Mouse (Mus musculus) embryonic facial prominence, embryonic 12.5 days (tissue): ENCODE measurements around the gene Acot7. TPM values are rescaled to one million over a fixed set of nuclear protein-coding genes. Genes with fewer than 3 reads are reported as not detected.

Experiments
- ATAC-seq: fragments of 200-750 bp; cut with Nextera tagmentation; 2 replicates; pipeline ENCODE4 v1.8.0; 2017; ENCODE audit not compliant: insufficient number of reproducible peaks, insufficient read depth, low FRiP score, low TSS enrichment
- H3K27ac ChIP-seq: fragments of 300-500 bp; sonication (generic); 2 replicates; pipeline ENCODE4 v1.5.1; 2016; ENCODE audit warnings: mild to moderate bottlenecking
- H3K27me3 ChIP-seq: fragments of 300-500 bp; sonication (generic); 2 replicates; pipeline ENCODE4 v1.6.1; 2016; ENCODE audit warnings: mild to moderate bottlenecking, moderate library complexity
- H3K36me3 ChIP-seq: fragments of 300-500 bp; sonication (generic); 2 replicates; pipeline ENCODE4 v1.6.1; 2016; ENCODE audit warnings: mild to moderate bottlenecking
- H3K4me1 ChIP-seq: fragments of 300-500 bp; sonication (generic); 2 replicates; pipeline ENCODE4 v1.6.1; 2016
- H3K4me2 ChIP-seq: fragments of 300-500 bp; sonication (generic); replicated peaks from 2 replicates; pipeline ENCODE4 v1.6.1; 2016; ENCODE audit warnings: mild to moderate bottlenecking, moderate library complexity
- H3K4me3 ChIP-seq: fragments of 300-500 bp; sonication (generic); 2 replicates; pipeline ENCODE4 v1.5.1; 2016; ENCODE audit warnings: mild to moderate bottlenecking
- H3K9ac ChIP-seq: fragments of 300-500 bp; sonication (generic); 2 replicates; pipeline ENCODE4 v1.6.1; 2016; ENCODE audit warnings: mild to moderate bottlenecking, moderate library complexity
- H3K9me3 ChIP-seq: fragments of 300-500 bp; sonication (generic); 2 replicates; pipeline ENCODE4 v1.6.1; 2016; ENCODE audit warnings: mild to moderate bottlenecking, moderate library complexity
- WGBS: fragments of 180-500 bp; shearing (Covaris S2); methylation state at CpG from one replicate; pipeline ENCODE4 v1.1.7; 2016; 5-methylcytosine and 5-hydroxymethylcytosine counted together
- polyA plus RNA-seq: library from polyadenylated mRNA; unstranded; fragments of >200 nt; fragmentation: Nextera tagmentation; extraction: Ambion mirVana; gene quantifications from 2 replicates; pipeline ENCODE4 v1.2.1, GENCODE M21; 2016

The Acot7 gene
- polyA plus RNA-seq, 1 experiment from 2014 or later, result 57.9 TPM

DNA sequence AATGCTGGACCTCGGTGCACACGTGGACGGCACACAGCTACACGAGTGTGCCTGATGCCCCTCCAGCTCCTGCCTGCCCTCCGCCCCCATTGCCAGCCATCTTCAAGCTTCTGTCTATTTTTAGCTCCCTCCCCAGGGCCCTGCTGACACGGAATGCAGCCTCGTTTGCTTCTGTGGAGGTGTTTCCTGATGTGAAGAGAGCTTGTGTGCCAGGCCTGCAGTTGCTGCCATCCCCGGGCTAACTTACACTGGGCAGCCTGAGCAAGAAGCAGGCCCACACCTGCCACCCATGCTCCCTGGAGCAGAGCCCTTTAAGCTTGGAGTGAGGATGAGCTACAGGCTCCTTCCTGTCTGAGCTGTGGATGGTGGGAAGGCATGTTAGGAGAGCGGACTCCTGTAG, 84.3 kb downstream of the Acot7 start:
- no peak overlapping the region for H3K27ac ChIP-seq
- H3K27me3 ChIP-seq, result no peaks in the 10 kb centered on the region
- no peak overlapping the region for H3K4me2 ChIP-seq
- no peaks in the 10 kb centered on the region for H3K9me3 ChIP-seq
- no peak for ATAC-seq
- no peaks in the 10 kb centered on the region for H3K36me3 ChIP-seq
- peaks cover 34% of the 10 kb centered on the region for H3K4me1 ChIP-seq
- 56% methylated on average over 9 of the region's 9 CpGs for WGBS
- no peak overlapping the region for H3K4me3 ChIP-seq
- no peak overlapping the region for H3K9ac ChIP-seq

GRCm38 (mm10) chr4:152263089-152263488, 85.2 kb downstream of the Acot7 start:
- Histone ChIP-seq H3K4me3 (no peak overlapping the region), H3K27me3 (no peaks in the 10 kb centered on the region), H3K4me2 (no peak overlapping the region), H3K36me3 (no peaks in the 10 kb centered on the region), H3K4me1 (peaks cover 34% of the 10 kb centered on the region), H3K9me3 (no peaks in the 10 kb centered on the region), H3K9ac (no peak overlapping the region), H3K27ac (no peak overlapping the region)
- ATAC-seq, result no peak
- 54% methylated on average over 9 of the region's 9 CpGs for WGBS

- Histone ChIP-seq H3K4me2 (0 out of 2 replicates have a peak overlapping the region, but pooled peaks have one; percentile 5), H3K4me3 (no peak overlapping the region), H3K9me3 (no peaks in the 10 kb centered on the region), H3K9ac (no peak overlapping the region), H3K27me3 (no peaks in the 10 kb centered on the region), H3K36me3 (no peaks in the 10 kb centered on the region), H3K4me1 (peaks cover 34% of the 10 kb centered on the region), H3K27ac (no peak overlapping the region)
- 21% methylated on average over 10 of the region's 10 CpGs for WGBS
- ATAC-seq, result peak; percentile 29; the same call in 1 of the 2 replicates
Measured at GRCm38 (mm10) chr4:152263512-152264176, 85.7 kb downstream of the Acot7 start.

- no peaks in the 10 kb centered on the region for H3K36me3 ChIP-seq
- no peak overlapping the region for H3K4me3 ChIP-seq
- H3K27me3 ChIP-seq, result no peaks in the 10 kb centered on the region
- WGBS, result 47% methylated on average over 4 of the region's 4 CpGs
- H3K27ac ChIP-seq, result no peak overlapping the region
- no peaks in the 10 kb centered on the region for H3K9me3 ChIP-seq
- peaks cover 34% of the 10 kb centered on the region for H3K4me1 ChIP-seq
- no peak for ATAC-seq
- 0 out of 2 replicates have a peak overlapping the region, but pooled peaks have one; percentile 5 for H3K4me2 ChIP-seq
- H3K9ac ChIP-seq, result no peak overlapping the region
Measured at GRCm38 (mm10) chr4:152264177-152264530, 86.2 kb downstream of the Acot7 start.

DNA sequence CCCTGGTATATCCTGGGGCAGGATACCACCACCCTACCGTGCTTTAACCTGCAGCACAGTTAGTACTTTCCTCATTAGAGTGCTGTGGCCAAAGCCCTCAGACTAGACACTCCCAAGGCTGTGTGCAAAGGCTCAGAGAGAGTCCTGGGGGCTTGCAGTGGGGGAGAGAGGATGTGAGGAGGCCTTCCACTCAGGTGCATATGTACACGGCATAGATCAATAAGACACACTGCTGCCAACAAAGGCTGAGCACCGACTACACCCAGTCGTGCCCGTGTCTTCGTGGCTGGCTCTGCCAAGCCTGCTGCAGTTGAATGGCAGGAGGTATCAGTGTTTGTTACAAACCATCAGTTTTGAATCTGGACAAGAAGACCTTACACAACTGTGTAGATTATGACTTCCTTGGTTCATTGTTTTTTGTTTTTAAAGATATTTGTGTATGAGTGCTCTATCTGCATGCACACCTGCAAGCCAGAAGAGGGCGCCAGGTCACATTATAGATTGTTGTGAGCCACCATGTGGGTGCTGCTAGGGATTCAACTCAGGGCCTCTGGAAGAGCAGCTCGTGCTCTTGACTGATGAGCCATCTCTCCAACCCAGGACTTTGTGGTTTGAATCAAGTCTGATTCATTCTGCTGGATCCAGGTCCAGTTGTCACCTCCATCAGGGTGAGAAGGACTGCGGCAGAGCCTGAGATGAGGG, 87.1 kb downstream of the Acot7 start:
- H3K36me3 ChIP-seq, result no peaks in the 10 kb centered on the region
- WGBS, result 88% methylated on average over 9 of the region's 9 CpGs
- no peak overlapping the region for H3K27ac ChIP-seq
- no peaks in the 10 kb centered on the region for H3K27me3 ChIP-seq
- no peak for ATAC-seq
- H3K4me3 ChIP-seq, result no peak overlapping the region
- peaks cover 34% of the 10 kb centered on the region for H3K4me1 ChIP-seq
- H3K9me3 ChIP-seq, result no peaks in the 10 kb centered on the region
- H3K9ac ChIP-seq, result no peak overlapping the region
- no peak overlapping the region for H3K4me2 ChIP-seq

DNA sequence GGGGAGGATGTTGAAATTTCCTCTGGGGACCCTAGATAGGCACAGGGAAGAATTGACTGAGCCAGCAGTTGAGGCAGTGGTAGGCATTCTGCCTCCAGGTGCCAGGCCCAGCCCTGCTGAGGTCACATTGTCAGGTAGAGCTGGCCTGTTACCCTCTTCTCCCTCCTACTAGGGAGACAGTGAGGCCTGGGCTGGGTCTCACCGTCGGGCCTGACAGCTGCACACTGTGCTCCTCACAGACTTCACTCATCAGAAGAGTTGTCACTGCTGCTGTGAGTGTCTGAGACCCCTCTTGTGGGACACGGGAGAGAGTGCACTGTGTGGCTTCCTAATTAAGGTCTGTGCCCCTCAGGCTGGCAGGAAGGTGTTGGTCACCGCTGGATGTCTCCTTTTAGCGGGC, 87.9 kb downstream of the Acot7 start:
- H3K9ac ChIP-seq, result no peak overlapping the region
- H3K27ac ChIP-seq, result no peak overlapping the region
- H3K4me2 ChIP-seq, result no peak overlapping the region
- ATAC-seq, result no peak
- no peaks in the 10 kb centered on the region for H3K36me3 ChIP-seq
- 67% methylated on average over 5 of the region's 5 CpGs for WGBS
- peaks cover 34% of the 10 kb centered on the region for H3K4me1 ChIP-seq
- H3K9me3 ChIP-seq, result no peaks in the 10 kb centered on the region
- no peak overlapping the region for H3K4me3 ChIP-seq
- no peaks in the 10 kb centered on the region for H3K27me3 ChIP-seq

DNA sequence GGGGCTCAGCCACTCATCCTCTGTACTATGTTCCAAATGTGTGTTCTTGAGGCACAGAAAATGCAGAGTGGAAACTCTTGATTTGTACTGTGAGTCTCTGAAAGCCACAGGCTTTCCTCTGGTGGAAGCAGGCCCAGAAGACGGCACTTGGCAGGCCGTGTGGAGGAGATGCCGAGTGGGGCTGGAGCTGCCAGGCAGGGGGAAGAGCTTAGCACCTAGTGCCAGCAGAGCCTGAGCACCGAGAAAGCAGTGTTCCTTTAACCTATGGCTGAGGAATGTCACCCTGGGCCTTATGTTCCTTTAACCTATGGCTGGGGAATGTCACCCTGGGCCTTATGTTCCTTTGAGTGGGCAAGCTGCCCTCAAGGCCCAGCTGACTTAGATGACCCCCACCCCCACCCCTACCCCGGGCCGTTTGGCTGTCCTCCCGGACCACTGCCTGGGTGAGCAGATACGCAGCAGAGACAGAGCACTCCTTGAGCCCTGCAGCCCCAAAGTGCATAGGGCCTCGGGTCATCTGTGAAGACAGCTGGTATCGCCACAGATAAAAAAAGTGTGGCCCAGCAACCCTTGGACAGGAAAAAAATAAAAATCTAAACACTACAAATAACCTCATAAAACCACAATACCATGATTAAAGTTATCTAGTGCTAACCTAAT, 88.4 kb downstream of the Acot7 start:
- 54% methylated on average over 10 of the region's 10 CpGs for WGBS
- Histone ChIP-seq H3K9me3 (no peaks in the 10 kb centered on the region), H3K9ac (no peak overlapping the region), H3K4me2 (no peak overlapping the region), H3K36me3 (no peaks in the 10 kb centered on the region), H3K4me1 (peaks cover 33% of the 10 kb centered on the region), H3K27ac (no peak overlapping the region), H3K4me3 (no peak overlapping the region), H3K27me3 (no peaks in the 10 kb centered on the region)
- no peak for ATAC-seq

DNA sequence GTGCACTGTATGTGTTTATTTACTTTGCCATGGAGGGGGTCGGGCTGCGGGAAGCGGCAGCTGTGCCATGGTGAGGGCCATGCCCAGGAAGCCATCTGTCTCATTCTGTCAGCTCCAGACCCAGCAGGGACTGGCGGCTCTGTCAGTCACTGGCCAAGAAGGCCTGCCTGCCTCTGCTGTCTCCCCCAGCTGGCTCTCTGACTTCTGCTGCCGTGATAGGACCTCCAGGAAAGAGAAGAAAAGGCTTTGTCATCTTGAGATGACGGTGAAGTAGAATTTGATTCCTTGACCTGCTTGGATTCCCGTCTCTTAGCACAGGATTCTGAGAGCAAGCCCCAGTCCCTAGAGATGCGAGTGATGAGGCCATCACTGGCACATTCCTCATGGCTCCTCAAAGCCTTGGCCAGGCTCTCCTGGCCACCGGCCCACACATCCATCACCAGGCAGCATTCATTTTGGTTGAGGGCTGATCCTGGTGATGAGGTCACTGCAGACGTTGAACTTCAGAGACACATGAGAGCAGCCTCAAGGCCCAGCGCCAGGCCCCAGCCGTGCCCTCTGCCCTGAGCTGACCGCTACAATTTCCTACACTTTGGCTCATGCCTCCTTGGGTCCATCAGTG, 89.9 kb downstream of the Acot7 start:
- Histone ChIP-seq H3K4me3 (no peak overlapping the region), H3K27ac (no peak overlapping the region), H3K4me2 (no peak overlapping the region), H3K36me3 (no peaks in the 10 kb centered on the region), H3K9me3 (no peaks in the 10 kb centered on the region), H3K27me3 (no peaks in the 10 kb centered on the region), H3K9ac (no peak overlapping the region), H3K4me1 (peaks cover 34% of the 10 kb centered on the region)
- 74% methylated on average over 13 of the region's 13 CpGs for WGBS
- no peak for ATAC-seq

- no peak overlapping the region for H3K9ac ChIP-seq
- WGBS, result 87% methylated on average over 13 of the region's 13 CpGs
- peaks cover 32% of the 10 kb centered on the region for H3K4me1 ChIP-seq
Measured at GRCm38 (mm10) chr4:152269967-152270366, 92.0 kb downstream of the Acot7 start.

DNA sequence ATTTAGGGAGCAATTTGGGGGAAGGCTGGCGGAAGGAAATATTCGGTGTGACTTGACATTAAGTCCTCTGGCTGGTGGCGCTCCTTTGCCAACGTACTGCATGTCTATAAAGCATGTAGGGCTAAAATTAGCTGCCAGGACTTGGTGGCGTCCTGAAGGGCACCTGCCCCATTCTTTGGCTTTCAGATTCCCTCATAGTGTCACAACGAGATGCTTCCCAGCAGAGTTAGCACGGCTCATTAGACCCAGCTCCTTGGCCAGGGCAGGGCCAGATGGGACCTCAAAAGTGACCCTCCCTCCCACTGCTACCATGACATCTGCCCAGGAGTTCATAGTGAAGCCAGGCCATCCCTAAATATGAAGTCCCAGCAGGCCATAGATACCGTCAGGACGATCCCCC, 92.7 kb downstream of the Acot7 start:
- Histone ChIP-seq H3K4me1 (peaks cover 36% of the 10 kb centered on the region), H3K27me3 (peaks cover 16% of the 10 kb centered on the region), H3K9me3 (no peaks in the 10 kb centered on the region)

More at GRCm38 (mm10) chr4:152269967-152270366, 92.0 kb downstream of the Acot7 start:
- Histone ChIP-seq H3K27me3 (peaks cover 10% of the 10 kb centered on the region), H3K4me2 (no peak overlapping the region), H3K36me3 (no peaks in the 10 kb centered on the region), H3K4me3 (no peak overlapping the region), H3K9me3 (no peaks in the 10 kb centered on the region), H3K27ac (no peak overlapping the region)
- ATAC-seq, result no peak

DNA sequence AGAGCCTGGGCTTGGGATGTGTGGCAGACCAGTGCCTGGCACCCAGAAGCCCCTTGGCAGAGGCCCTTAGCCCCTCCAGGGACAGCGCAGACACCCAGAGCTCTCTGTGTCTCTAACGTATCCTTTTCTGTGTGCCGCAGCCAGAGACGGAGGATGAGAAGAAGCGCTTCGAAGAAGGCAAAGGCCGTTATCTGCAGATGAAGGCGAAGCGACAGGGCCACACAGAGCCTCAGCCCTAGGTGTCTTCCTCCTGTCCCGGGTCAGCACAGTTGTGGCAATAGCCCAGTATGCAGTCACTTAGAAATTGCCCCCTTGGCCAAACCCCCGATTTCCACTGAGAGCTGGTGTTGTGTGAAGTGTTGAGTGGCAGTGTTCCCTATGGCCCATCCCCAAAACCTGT, 93.4 kb downstream of the Acot7 start:
- H3K4me1 ChIP-seq, result peaks cover 36% of the 10 kb centered on the region
- H3K27ac ChIP-seq, result 0 out of 2 replicates have a peak overlapping the region, but pooled peaks have one; percentile 61
- ATAC-seq, result no peak

More for the DNA sequence above, 92.7 kb downstream of the Acot7 start:
- H3K4me2 ChIP-seq, result no peak overlapping the region
- 71% methylated on average over 9 of the region's 9 CpGs for WGBS
- H3K27ac ChIP-seq, result no peak overlapping the region
- no peak overlapping the region for H3K9ac ChIP-seq
- no peak for ATAC-seq
- H3K36me3 ChIP-seq, result no peaks in the 10 kb centered on the region
- no peak overlapping the region for H3K4me3 ChIP-seq

More for the DNA sequence above, 93.4 kb downstream of the Acot7 start:
- peaks cover 22% of the 10 kb centered on the region for H3K27me3 ChIP-seq
- WGBS, result 91% methylated on average over 11 of the region's 11 CpGs
- no peaks in the 10 kb centered on the region for H3K9me3 ChIP-seq
- H3K9ac ChIP-seq, result no peak overlapping the region
- no peak overlapping the region for H3K4me2 ChIP-seq
- no peaks in the 10 kb centered on the region for H3K36me3 ChIP-seq
- no peak overlapping the region for H3K4me3 ChIP-seq
